Comparison of ENCODE assay signal across 34 mouse cellular contexts in genomic region chr6:48224206-48224605, GRCm38 (mm10).
"Had no signal": no experiment of that assay in that cellular context is flagged by ENCODE, and none has a peak within 500 bp of the region (broad histone marks: within the 10 kb centered on the region; RNA-seq: fewer than 3 reads in every experiment).

No protein-coding gene starts in this region.

- H3K27me3 ChIP-seq: heart, embryonic 12.5 days; heart, embryonic 13.5 days; heart, embryonic 15.5 days; hindbrain, embryonic 12.5 days; hindbrain, embryonic 13.5 days; hindbrain, embryonic 15.5 days; intestine, embryonic 15.5 days; kidney, embryonic 15.5 days had no signal

- H3K9me3 ChIP-seq: heart, embryonic 12.5 days; heart, embryonic 13.5 days; heart, embryonic 15.5 days; hindbrain, embryonic 10.5 days; hindbrain, embryonic 12.5 days; hindbrain, embryonic 13.5 days; hindbrain, embryonic 15.5 days; intestine, embryonic 15.5 days; kidney, embryonic 15.5 days had no signal

- DNase-seq: heart, postnatal 10 days; heart, postnatal 14 days; heart, postnatal 36 days; heart, postnatal 4 days; kidney, adult 11 months; kidney, adult 18-20 months; kidney, adult 2 months; kidney, adult 8-10 months; kidney, adult 9 months; kidney, postnatal 10 days; kidney, postnatal 14 days; kidney, postnatal 25 days; kidney, postnatal 36 days; kidney, postnatal 4 days; layer of hippocampus, adult 9-11 months; layer of hippocampus, postnatal 36 days had no signal

- H3K4me2 ChIP-seq: heart, embryonic 11.5 days; heart, embryonic 12.5 days; heart, embryonic 13.5 days; heart, embryonic 15.5 days; hindbrain, embryonic 12.5 days; hindbrain, embryonic 13.5 days; hindbrain, embryonic 15.5 days; intestine, embryonic 15.5 days; kidney, embryonic 15.5 days had no signal

- H3K4me3 ChIP-seq: heart, embryonic 12.5 days; heart, embryonic 13.5 days; heart, embryonic 15.5 days; hindbrain, embryonic 10.5 days; hindbrain, embryonic 12.5 days; hindbrain, embryonic 13.5 days; hindbrain, embryonic 15.5 days; intestine, embryonic 15.5 days; kidney, embryonic 15.5 days; layer of hippocampus, adult 2 months; left cerebral cortex, adult 2 months had no signal

- H3K9ac ChIP-seq: heart, embryonic 12.5 days; heart, embryonic 13.5 days; heart, embryonic 15.5 days; hindbrain, embryonic 12.5 days; hindbrain, embryonic 13.5 days; hindbrain, embryonic 15.5 days; intestine, embryonic 15.5 days; kidney, embryonic 15.5 days had no signal

- H3K4me1 ChIP-seq: hindbrain, embryonic 10.5 days; hindbrain, embryonic 12.5 days; hindbrain, embryonic 13.5 days; hindbrain, embryonic 15.5 days; intestine, embryonic 15.5 days had no signal

- H3K36me3 ChIP-seq: heart, embryonic 12.5 days; heart, embryonic 13.5 days; heart, embryonic 15.5 days; hindbrain, embryonic 10.5 days; hindbrain, embryonic 12.5 days; hindbrain, embryonic 13.5 days; hindbrain, embryonic 15.5 days; intestine, embryonic 15.5 days; kidney, embryonic 15.5 days had no signal

- H3K27ac ChIP-seq: heart, embryonic 13.5 days; heart, embryonic 15.5 days; hindbrain, embryonic 10.5 days; hindbrain, embryonic 12.5 days; hindbrain, embryonic 13.5 days; hindbrain, embryonic 15.5 days; hindbrain, postnatal 0 days; intestine, embryonic 15.5 days; kidney, embryonic 15.5 days; kidney, postnatal 0 days; layer of hippocampus, adult 2 months; left cerebral cortex, adult 2 months had no signal

- ATAC-seq: hindbrain, embryonic 16.5 days; hindbrain, postnatal 0 days; inflammation-experienced regulatory T-cells, adult 6 months; intestine, embryonic 15.5 days; intestine, embryonic 16.5 days; intestine, postnatal 0 days had no signal
